Mouse (Mus musculus) cerebellum, postnatal 25 days (tissue): ENCODE results near the gene Mylpf.
A peak's percentile ranks its signal among the peaks of the same experiment; 100 is the strongest.
"Not testable (repeated sequence)": the region's sequence is repeated elsewhere in the genome, so short reads cannot be mapped to it uniquely, and the experiment has no call there.

Experiments
- DNase-seq, 2 experiments: peaks; one replicate each; pipeline ENCODE4 v3.0.0; 2021; ENCODE audit warnings: mixed read lengths in 2 of 2

Gene Mylpf

GRCm38 (mm10) chr7:127208553-127209438 lies at the start of gene Mylpf:
Mylpf (plus strand) TSS chr7:127208890.
- peak; percentile 91 to 96 for DNase-seq

GRCm38 (mm10) chr7:127162546-127162945 lies 46.1 kb upstream of the Mylpf start:
- DNase-seq = no peak

GRCm38 (mm10) chr7:127164002-127164401 lies 44.7 kb upstream of the Mylpf start:
- no peak for DNase-seq

GRCm38 (mm10) chr7:127165607-127166493 lies 42.8 kb upstream of the Mylpf start:
- no peak for DNase-seq

DNA sequence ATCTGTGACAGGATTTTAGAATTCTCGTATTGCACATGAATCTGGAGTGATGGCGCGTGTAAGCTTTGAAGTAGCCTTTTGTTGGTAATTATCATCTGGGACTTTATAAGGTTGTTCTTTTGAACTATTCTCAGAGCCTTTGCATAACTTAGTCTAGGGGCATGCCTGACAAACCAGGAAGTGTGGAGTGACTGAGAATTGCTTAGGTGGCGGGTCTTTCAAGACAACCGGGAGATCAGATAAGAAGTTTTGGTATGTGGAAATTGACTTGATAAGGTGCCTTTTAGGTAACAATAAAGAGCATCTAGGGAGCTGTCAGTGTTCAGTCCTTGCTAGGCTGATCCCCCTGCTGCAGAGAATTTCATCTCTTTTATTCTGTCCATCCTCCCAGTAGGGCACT lies 42.2 kb upstream of the Mylpf start:
- no peak for DNase-seq

DNA sequence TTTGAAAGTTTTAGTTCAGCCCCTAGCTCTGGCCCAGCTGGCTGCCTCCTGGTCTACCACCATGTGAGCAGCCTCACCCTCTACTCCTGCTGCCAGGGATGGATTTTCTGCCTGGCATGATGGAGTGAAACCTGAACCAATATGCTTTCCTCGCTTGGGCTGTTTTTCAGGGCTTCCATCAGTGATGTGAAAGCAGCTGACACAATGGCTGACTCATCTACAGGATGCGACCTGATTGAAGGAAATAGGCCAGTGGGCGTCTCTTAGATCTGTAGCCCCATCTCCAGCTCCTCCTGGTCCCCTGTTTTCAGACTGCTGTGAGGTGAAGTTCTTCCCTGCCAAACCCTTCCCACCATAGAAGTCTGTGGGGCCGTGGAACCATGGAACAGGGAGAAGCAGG lies 31.8 kb upstream of the Mylpf start:
- no peak for DNase-seq

DNA sequence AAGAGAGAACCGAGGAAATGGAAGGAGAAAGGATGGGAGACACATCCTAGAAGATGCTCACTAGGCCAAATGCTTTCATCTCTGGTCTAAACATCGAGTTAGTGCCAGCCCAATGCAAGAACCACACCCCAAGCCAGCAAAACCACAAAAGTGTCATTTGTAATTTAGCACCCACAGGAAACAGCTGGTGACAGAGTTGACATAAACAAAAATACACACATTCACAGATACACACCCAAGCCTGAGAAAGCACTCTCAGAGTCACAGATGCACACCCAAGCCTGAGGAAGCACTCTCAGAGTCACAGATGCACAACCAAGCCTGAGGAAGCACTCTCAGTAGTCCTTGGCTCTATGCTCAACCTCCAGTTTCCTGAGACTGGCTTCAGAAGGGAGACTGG lies 27.9 kb upstream of the Mylpf start:
- DNase-seq = no peak

DNA sequence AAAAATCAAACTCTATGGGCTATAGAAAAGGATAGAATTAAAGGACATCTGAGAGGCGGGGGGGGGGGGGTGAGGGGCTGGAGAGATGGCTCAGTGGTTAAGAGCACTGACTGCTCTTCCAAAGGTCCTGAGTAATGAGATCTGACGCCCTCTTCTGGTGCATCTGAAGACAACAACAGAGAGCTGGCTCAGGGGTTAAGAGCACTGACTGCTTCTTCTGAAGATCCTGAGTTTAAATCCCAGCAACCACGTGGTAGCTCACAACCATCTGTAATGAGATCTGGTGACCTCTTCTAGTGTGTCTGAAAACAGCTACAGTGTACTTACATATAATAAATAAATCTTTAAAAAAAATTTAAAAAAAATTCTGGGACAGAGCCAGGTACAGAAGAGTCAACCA lies 27.0 kb upstream of the Mylpf start:
- not testable (repeated sequence) for DNase-seq

DNA sequence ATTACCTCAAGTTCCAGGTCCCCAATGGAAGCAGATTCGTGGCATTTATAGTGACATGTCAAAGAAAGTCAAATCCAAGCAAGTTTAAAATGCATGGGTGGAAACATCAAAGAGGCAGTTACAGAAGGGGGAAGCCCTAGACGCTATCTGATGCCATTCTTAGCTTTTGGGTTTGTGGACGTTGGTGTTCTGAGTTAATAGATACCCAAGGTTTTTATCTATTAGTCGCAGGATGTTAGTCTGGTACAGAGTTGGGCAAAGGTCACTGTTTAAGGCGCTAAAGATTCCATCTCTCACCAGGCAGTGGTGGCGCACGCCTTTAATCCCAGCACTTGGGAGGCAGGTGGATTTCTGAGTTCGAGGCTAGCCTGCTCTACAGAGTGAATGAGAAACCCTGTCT lies 25.3 kb upstream of the Mylpf start:
- DNase-seq = no peak

GRCm38 (mm10) chr7:127183828-127184227 lies 24.9 kb upstream of the Mylpf start:
- no peak for DNase-seq

GRCm38 (mm10) chr7:127184720-127185119 lies 24.0 kb upstream of the Mylpf start:
- no peak for DNase-seq

DNA sequence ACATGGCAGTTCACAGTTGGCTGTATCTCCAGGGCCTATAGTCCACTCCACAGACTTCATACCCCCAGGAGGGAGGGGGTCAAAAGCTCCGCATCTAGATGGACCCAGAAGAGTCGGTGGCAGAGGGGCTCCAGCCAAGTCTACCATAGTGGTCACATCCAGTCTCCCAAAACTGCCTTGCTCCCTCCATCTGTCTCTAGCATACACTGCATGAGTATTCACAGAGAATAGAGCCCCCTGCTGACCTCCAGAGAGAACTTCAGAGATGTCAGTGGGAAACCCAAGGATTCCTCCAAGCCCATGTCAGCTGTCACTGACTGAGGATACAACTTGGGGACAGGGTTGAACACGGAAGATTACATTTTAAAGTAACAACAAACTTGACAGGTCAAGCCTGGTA lies 23.1 kb upstream of the Mylpf start:
- DNase-seq = no peak

- DNase-seq = no peak
These were observed 21.3 kb upstream of the Mylpf start for GRCm38 (mm10) chr7:127187351-127187750.

- no peak for DNase-seq
These were observed 20.1 kb upstream of the Mylpf start for GRCm38 (mm10) chr7:127188305-127189276.

DNA sequence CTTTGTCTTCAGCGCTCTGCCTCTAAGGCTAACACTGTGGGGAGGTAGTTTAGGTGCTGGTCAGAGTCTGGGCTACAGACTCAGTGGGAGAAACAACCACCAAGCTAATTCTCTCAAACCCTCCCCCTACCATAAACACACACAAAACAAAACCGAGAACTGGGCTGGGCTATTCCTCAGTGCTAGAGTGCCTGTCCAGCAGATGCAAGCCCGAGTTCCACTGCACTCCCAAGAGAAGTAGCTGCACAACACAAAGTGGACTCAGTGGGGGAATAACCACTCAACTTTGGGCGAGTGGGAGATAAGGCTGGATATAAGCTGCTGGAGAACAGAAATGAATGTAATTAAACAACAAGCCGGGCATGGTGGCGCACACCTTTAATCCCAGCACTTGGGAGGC lies 18.0 kb upstream of the Mylpf start:
- DNase-seq = no peak

- no peak for DNase-seq
These were observed 15.7 kb upstream of the Mylpf start for GRCm38 (mm10) chr7:127192989-127193388.

DNA sequence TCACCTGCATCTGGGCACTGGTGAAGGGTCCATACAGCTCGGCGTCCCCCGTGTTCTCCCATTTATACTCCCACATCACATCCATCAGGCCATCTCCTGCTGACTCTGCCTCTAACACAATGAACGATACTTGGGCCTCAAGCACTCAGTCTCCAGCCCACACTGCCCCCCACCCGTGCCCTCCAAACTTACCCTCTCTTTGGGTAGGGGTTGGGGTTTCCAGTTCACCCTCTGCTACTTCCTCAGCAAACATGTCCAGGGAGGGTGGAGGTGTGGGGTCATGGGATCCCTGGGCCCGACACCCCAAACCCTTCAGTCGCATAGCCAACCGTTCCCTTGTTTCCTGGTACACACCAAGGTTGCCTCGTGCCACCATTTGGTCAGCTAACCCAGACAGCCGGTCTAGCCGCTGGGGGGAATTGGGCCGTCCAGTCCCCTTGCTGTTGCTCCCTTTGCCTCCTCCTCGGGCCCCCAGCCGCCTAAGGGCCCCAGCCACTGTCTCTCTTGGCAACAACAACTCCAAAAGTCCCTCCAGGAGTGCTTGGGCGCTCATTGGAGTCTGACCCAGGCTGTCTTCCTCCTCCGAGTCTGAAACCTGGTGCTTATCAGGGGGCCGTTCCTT lies 14.6 kb upstream of the Mylpf start:
- no peak for DNase-seq

GRCm38 (mm10) chr7:127194633-127195029 lies 14.1 kb upstream of the Mylpf start:
- DNase-seq = no peak

DNA sequence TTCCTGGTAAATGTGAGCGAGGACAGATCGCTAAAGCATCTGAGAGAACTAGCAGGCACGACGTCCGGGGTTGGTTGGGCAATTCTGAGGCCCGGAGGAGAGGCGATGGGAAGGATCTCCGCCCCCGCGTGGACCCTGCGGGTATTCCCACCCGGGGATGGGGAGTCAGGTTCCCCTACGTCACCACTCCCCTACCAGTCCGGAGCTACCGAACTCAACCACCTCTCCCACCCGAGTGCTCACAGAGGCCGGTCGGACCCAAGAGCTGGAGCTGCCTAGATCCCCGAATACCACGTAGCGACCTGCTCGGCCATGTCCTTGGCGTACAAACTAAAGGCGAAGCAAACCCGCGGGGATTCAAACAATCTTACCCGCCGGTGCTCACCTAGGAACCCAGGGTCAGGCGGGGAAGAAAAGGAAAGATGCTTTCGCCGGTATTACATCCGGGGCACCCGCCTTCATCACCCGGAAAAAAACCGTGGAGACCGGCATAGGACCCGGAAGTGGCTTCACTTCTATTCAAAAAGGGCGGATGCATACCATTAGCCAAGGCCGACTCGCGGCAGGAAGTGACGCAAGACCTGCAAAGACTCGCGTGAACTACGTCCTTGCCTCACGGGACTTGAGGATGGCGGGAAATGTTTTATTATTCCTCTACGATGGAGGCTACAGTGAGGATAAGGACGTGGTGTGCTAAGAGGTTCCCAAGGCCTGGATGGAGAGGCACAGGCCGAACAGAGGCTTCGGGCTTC lies 13.0 kb upstream of the Mylpf start, which contains the start of gene Cd2bp2:
Gene Cd2bp2, minus strand, starts transcription at position 507 of the 752 bp plus-strand sequence.
- DNase-seq = peak; percentile 93 to 96

- no peak for DNase-seq
These were observed 12.2 kb upstream of the Mylpf start for GRCm38 (mm10) chr7:127196484-127196883.

GRCm38 (mm10) chr7:127206606-127207005 lies 2.1 kb upstream of the Mylpf start:
- no peak for DNase-seq
